Mouse (Mus musculus): ENCODE measurements around the gene Ccdc142.

Ccdc142 gene

GRCm38 (mm10) chr6:83117616-83118015 is 16.2 kb downstream of the Ccdc142 start:
- DNase-seq (ENCODE audit: low spot score), result no peak

GRCm38 (mm10) chr6:83118369-83118768 is 17.0 kb downstream of the Ccdc142 start:
- no peak for DNase-seq (ENCODE audit: low spot score)

- DNase-seq (ENCODE audit: low spot score), result peak; percentile 70
Measured at GRCm38 (mm10) chr6:83118825-83119733, 17.7 kb downstream of the Ccdc142 start.

GRCm38 (mm10) chr6:83119734-83120051 is 18.3 kb downstream of the Ccdc142 start:
- DNase-seq (ENCODE audit: low spot score), result peak; percentile 60

GRCm38 (mm10) chr6:83120930-83121862 is 19.8 kb downstream of the Ccdc142 start, which contains the start of gene Wbp1:
TSS of gene Wbp1 (minus strand) at chr6:83121559.
- DNase-seq (ENCODE audit: low spot score), result peak; percentile 99

GRCm38 (mm10) chr6:83121863-83122710 is 20.7 kb downstream of the Ccdc142 start:
- peak; percentile 47 for DNase-seq (ENCODE audit: low spot score)

GRCm38 (mm10) chr6:83122961-83123360 is 21.6 kb downstream of the Ccdc142 start:
- DNase-seq (ENCODE audit: low spot score), result no peak

- DNase-seq (ENCODE audit: low spot score), result peak; percentile 96
Measured at GRCm38 (mm10) chr6:83124851-83125312, 23.5 kb downstream of the Ccdc142 start.

GRCm38 (mm10) chr6:83125331-83125730 is 23.9 kb downstream of the Ccdc142 start, which contains the start of gene Ino80b:
TSS of gene Ino80b (minus strand) at chr6:83125431.
- no peak for DNase-seq (ENCODE audit: low spot score)

- no peak for DNase-seq (ENCODE audit: low spot score)
Measured at GRCm38 (mm10) chr6:83127419-83127818, 26.0 kb downstream of the Ccdc142 start.

- no peak for DNase-seq (ENCODE audit: low spot score)
Measured at GRCm38 (mm10) chr6:83131469-83132034, 30.2 kb downstream of the Ccdc142 start.

GRCm38 (mm10) chr6:83132176-83132919 is 30.9 kb downstream of the Ccdc142 start:
- DNase-seq (ENCODE audit: low spot score), result no peak

- DNase-seq (ENCODE audit: low spot score), result no peak
Measured at GRCm38 (mm10) chr6:83134226-83134625, 32.8 kb downstream of the Ccdc142 start.

GRCm38 (mm10) chr6:83134951-83135513 is 33.6 kb downstream of the Ccdc142 start, which contains the start of gene Rtkn:
TSS of gene Rtkn (plus strand) at chr6:83135463.
- DNase-seq (ENCODE audit: low spot score), result no peak

GRCm38 (mm10) chr6:83135571-83136161 is 34.3 kb downstream of the Ccdc142 start:
- DNase-seq (ENCODE audit: low spot score), result no peak

GRCm38 (mm10) chr6:83136291-83136880 is 35.0 kb downstream of the Ccdc142 start:
- DNase-seq (ENCODE audit: low spot score), result no peak

GRCm38 (mm10) chr6:83136881-83137575 is 35.6 kb downstream of the Ccdc142 start:
- DNase-seq (ENCODE audit: low spot score), result peak; percentile 74

GRCm38 (mm10) chr6:83137576-83137950 is 36.2 kb downstream of the Ccdc142 start:
- peak; percentile 90 for DNase-seq (ENCODE audit: low spot score)

- DNase-seq (ENCODE audit: low spot score), result peak; percentile 76
Measured at GRCm38 (mm10) chr6:83138056-83138455, 36.7 kb downstream of the Ccdc142 start.

Measured in MN1 (cell line).